Mouse (Mus musculus) WW6 (cell line): ENCODE measurements at regions not wholly inside any gene's neighbourhood (a gene's known extent, or its start where the extent isn't known, plus 50 kb on each side); places are given as distances from the start of the nearest gene placed in this dataset.
"Not testable (repeated sequence)": the region's sequence is repeated elsewhere in the genome, so short reads cannot be mapped to it uniquely, and the experiment has no call there.

Experiments
- DNase-seq: peaks from one replicate; pipeline ENCODE4 v3.0.0-alpha.2; 2013; ENCODE audit warnings: low read depth, low spot score

- DNase-seq: peak; percentile 33
These were observed 124.0 kb downstream of the Akain1 start for GRCm38 (mm10) chr17:69563165-69563564.

- DNase-seq: not testable (repeated sequence)
These were observed 132.0 kb downstream of the Akain1 start for GRCm38 (mm10) chr17:69571070-69571669.

- no peak for DNase-seq
These were observed 151.4 kb downstream of the Akain1 start for GRCm38 (mm10) chr17:69590553-69590952.

- no peak for DNase-seq
These were observed 158.7 kb downstream of the Akain1 start for GRCm38 (mm10) chr17:69597773-69598295.

- no peak for DNase-seq
These were observed 159.3 kb downstream of the Akain1 start for GRCm38 (mm10) chr17:69598461-69598860.

- no peak for DNase-seq
These were observed 164.5 kb downstream of the Akain1 start for GRCm38 (mm10) chr17:69603596-69603995.

- DNase-seq: no peak
These were observed 165.6 kb downstream of the Akain1 start for GRCm38 (mm10) chr17:69604698-69605097.

GRCm38 (mm10) chr17:69605458-69605857 lies 166.3 kb downstream of the Akain1 start:
- no peak for DNase-seq

- no peak for DNase-seq
These were observed 192.3 kb downstream of the Akain1 start for GRCm38 (mm10) chr17:69631411-69631810.

GRCm38 (mm10) chr17:69650496-69650895 lies 211.4 kb downstream of the Akain1 start:
- not testable (repeated sequence) for DNase-seq

- no peak for DNase-seq
These were observed 215.5 kb downstream of the Akain1 start for GRCm38 (mm10) chr17:69654586-69654985.

GRCm38 (mm10) chr17:69672530-69672929 lies 233.4 kb downstream of the Akain1 start:
- DNase-seq: no peak

GRCm38 (mm10) chr17:69683091-69683490 lies 244.0 kb downstream of the Akain1 start:
- no peak for DNase-seq

- no peak for DNase-seq
These were observed 246.6 kb downstream of the Akain1 start for GRCm38 (mm10) chr17:69685625-69686257.

- DNase-seq: no peak
These were observed 247.3 kb downstream of the Akain1 start for GRCm38 (mm10) chr17:69686383-69686782.

- no peak for DNase-seq
These were observed 256.2 kb downstream of the Akain1 start for GRCm38 (mm10) chr17:69695341-69695740.

GRCm38 (mm10) chr17:69727325-69727724 lies 241.5 kb upstream of the Dlgap1 start:
- DNase-seq: no peak

GRCm38 (mm10) chr17:69732981-69733380 lies 235.9 kb upstream of the Dlgap1 start:
- DNase-seq: no peak

- DNase-seq: no peak
These were observed 232.3 kb upstream of the Dlgap1 start for GRCm38 (mm10) chr17:69736379-69737096.

- no peak for DNase-seq
These were observed 199.9 kb upstream of the Dlgap1 start for GRCm38 (mm10) chr17:69769002-69769421.

- no peak for DNase-seq
These were observed 198.8 kb upstream of the Dlgap1 start for GRCm38 (mm10) chr17:69770046-69770445.

GRCm38 (mm10) chr17:69781201-69781600 lies 187.7 kb upstream of the Dlgap1 start:
- DNase-seq: no peak
